Mouse (Mus musculus) myocyte (in vitro differentiated cells): ENCODE data around the gene Rell1.

Source experiments
- POLR2A ChIP-seq: IDR thresholded peaks from one replicate; pipeline ENCODE4 v1.6.1; 2011; ENCODE audit warnings: low read depth, mild to moderate bottlenecking, control low read depth, moderate library complexity; ENCODE audit not compliant: insufficient read length
- SRF ChIP-seq: IDR thresholded peaks from one replicate; pipeline ENCODE4 v1.6.1; 2011; ENCODE audit warnings: low read depth; ENCODE audit not compliant: control insufficient read depth, insufficient read length
- USF1 ChIP-seq: IDR thresholded peaks from one replicate; pipeline ENCODE4 v1.6.1; 2011; ENCODE audit warnings: low read depth, mild to moderate bottlenecking, control low read depth, moderate library complexity

GRCm38 (mm10) chr5:63965946-63966345 is 2.8 kb downstream of the Rell1 start:
- TF ChIP-seq SRF (no peak), POLR2A (no peak), USF1 (no peak)
